Mouse (Mus musculus): ENCODE results near the gene Arhgef7.

Gene Arhgef7

GRCm38 (mm10) chr8:11797128-11797527 lies 69.6 kb downstream of the Arhgef7 start:
- no peak for DNase-seq (ENCODE audit: low spot score in 2 of 2)

GRCm38 (mm10) chr8:11797729-11798479 lies 70.4 kb downstream of the Arhgef7 start:
- no peak for DNase-seq (ENCODE audit: low spot score in 2 of 2)

DNA sequence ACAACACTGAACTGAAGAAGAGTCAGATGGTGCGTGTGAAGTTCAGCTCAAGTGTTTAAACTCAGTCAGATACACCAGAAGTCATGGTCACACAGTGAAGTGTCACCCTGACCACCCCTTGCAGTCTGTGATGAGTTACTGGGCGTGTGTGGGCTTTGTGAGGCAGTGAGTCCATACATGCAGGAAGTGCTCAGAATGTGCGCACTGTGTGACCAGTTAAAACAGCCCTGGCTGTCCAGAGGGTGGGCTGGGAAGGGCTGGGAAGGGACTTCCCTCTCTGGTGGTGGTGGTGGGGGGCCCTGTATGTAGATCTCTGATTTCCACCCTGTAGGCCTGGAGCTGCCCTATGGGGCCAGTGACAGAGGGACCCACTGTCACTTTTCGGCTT lies 71.0 kb downstream of the Arhgef7 start:
- no peak for DNase-seq (ENCODE audit: low spot score in 2 of 2)

GRCm38 (mm10) chr8:11799098-11799497 lies 71.6 kb downstream of the Arhgef7 start:
- no peak for DNase-seq (ENCODE audit: low spot score in 2 of 2)

- DNase-seq (ENCODE audit: low spot score in 2 of 2) = no peak
Measured at GRCm38 (mm10) chr8:11800481-11800880, 73.0 kb downstream of the Arhgef7 start.

DNA sequence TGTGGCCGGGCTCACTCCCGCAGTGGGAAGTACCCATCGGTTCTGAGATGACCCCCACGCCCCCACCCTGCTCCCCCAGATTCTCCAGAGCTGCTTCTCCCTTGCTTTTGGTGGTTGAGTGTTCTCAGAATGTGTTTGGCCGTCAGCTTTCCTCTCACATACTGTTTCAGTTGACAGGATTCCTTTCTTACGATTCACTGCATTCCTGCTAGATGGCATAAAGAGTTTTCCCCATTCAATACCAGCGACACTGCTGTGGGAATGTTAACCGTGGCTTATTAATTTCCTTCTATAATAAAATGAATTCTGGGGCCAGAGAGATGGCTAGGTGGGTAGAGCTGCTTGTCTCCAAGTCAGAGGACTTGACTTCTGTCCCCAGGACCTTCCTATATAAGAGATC lies 74.0 kb downstream of the Arhgef7 start:
- DNase-seq (ENCODE audit: low spot score in 2 of 2) = no peak

GRCm38 (mm10) chr8:11804914-11805313 lies 77.4 kb downstream of the Arhgef7 start:
- no peak for DNase-seq (ENCODE audit: low spot score in 2 of 2)

DNA sequence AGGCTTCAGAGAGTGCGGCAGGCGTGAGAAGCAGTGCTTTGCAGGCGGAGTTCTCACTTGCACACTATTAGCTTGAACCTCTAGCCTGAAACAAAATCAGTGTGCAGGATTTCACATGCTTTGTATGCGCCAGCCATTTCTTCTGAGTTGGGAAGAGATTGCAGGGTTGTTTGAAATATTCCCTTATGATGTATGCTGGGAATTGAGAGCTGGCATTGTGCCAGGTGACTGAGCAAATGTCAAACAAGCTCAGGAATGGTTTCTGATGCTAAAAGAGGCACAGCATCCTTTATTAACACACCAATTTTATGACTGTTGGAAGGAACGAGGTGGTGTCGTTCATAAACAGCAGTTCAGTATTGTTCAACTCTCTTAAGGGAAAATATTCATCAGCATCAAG lies 78.7 kb downstream of the Arhgef7 start:
- no peak for DNase-seq (ENCODE audit: low spot score in 2 of 2)

GRCm38 (mm10) chr8:11807361-11807760 lies 79.8 kb downstream of the Arhgef7 start:
- DNase-seq (ENCODE audit: low spot score in 2 of 2) = no peak

DNA sequence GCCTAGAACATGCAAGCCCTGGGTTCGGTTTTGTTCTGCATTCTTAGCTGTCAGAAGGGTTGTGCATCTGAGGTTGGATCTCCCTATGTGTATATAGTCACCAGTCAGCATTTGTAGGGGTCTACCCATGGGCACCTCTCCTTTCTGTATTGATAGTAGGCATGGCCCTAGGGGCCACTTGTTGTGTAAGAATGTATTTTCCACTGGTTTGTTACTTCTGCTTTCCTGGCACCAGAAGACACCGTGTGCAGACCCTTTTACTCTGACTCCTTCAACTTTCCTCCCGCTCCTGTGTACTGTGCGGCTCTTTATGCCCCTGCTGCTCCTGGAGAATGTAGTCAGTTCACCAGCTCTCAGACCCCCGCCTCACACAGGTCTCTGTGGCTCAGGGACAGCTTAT lies 80.5 kb downstream of the Arhgef7 start:
- no peak for DNase-seq (ENCODE audit: low spot score in 2 of 2)

DNA sequence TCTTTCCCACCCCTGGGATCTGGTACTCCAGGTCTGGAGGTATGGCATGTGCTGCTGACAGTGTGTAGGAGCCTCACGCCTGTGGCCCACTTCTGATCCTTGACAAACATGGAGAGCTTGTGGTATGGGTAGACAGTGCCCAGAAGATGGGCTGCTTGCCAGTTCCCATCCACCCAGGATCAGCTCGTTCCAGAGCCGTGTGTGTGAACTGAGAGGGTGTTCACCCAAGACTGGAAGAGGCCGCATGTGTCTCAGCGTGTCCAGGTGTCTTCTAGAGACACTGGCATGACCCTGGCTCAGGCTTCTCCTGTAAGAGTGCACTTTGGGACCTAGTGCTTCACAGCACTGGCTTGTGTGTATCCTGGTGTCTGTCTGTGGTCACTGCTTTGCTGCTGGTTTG lies 82.9 kb downstream of the Arhgef7 start:
- no peak for DNase-seq (ENCODE audit: low spot score in 2 of 2)

GRCm38 (mm10) chr8:11813801-11814200 lies 86.3 kb downstream of the Arhgef7 start:
- no peak for DNase-seq (ENCODE audit: low spot score in 2 of 2)

DNA sequence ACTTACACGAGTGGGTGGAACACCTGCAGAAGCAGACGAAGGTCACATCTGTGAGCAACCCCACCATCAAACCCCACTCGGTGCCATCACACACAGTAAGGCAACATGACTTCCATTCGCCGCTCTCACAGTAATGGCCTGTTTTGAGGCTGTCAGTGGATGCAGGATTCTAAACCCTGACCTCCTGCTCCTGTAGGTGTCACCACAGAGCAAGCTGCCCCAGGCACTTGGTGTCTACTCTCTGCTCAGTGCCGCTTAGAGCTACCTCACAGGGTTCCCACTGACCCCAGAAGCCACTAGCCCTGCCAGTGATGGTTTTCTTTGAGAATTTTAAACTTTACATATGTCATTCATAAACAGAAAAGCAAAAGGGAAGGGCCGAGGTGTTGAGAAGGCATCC lies 87.7 kb downstream of the Arhgef7 start:
- no peak for DNase-seq (ENCODE audit: low spot score in 2 of 2)

DNA sequence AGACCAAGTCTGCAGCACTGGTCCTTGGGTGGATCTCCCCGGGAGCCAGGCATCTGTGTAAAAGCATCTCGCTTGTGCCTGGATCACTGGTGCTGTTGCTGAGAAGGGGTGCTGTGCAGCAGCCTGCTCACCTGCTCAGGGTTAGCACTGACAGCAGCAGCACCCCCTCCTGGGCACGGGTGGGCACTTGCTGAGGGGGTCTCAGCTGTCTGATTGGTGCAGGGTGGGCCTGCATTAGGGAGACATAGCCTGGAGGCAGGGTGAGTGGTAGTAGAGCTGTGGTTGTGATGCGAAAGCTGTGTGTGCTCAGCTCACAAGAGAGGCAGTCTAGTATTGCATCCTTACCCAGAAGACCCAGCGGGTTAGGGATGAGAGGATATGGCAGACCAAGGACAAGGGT lies 92.6 kb downstream of the Arhgef7 start:
- no peak for DNase-seq (ENCODE audit: low spot score in 2 of 2)

- DNase-seq (ENCODE audit: low spot score in 2 of 2) = no peak
Measured at GRCm38 (mm10) chr8:11820568-11820967, 93.0 kb downstream of the Arhgef7 start.

DNA sequence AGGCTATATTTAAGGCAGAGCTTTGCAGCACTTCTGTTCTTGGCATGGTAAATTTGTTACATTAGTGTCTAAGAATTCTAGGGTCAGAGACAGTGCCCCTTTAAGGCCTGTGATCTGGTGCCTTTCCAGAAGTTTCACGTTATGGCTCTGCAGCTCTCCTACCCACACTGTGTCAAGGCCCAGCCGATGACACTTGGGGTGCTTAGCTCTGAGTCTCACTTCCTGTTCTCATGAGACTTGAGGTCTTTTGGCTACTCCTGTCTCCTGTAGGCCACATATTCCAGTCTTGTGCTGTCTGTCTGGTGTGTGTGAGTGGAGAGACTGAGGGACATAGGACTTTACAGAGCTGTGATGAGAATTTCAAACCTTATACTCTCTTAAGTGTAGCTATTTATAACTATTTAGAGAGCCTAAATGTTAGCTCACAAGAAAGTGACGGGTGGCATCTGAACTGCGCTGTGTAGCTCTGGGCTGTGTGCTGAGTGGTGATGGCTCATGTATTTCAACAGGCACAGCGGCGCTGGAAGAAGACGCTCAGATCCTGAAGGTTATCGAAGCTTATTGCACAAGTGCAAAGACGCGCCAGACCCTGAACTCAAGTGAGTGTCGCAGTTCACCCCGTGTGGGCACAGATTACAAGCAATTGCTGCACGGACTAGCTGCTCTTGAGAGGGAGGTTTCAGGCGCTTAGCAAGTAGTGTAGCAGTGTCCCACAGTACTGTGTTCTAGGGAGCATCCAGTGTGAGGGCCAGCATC lies 94.1 kb downstream of the Arhgef7 start:
- DNase-seq (ENCODE audit: low spot score in 2 of 2) = no peak

- no peak for DNase-seq (ENCODE audit: low spot score in 2 of 2)
Measured at GRCm38 (mm10) chr8:11822550-11823060, 95.1 kb downstream of the Arhgef7 start.

- DNase-seq (ENCODE audit: low spot score in 2 of 2) = no peak
Measured at GRCm38 (mm10) chr8:11825756-11826155, 98.2 kb downstream of the Arhgef7 start.

GRCm38 (mm10) chr8:11827312-11827711 lies 99.8 kb downstream of the Arhgef7 start:
- no peak for DNase-seq (ENCODE audit: low spot score in 2 of 2)

DNA sequence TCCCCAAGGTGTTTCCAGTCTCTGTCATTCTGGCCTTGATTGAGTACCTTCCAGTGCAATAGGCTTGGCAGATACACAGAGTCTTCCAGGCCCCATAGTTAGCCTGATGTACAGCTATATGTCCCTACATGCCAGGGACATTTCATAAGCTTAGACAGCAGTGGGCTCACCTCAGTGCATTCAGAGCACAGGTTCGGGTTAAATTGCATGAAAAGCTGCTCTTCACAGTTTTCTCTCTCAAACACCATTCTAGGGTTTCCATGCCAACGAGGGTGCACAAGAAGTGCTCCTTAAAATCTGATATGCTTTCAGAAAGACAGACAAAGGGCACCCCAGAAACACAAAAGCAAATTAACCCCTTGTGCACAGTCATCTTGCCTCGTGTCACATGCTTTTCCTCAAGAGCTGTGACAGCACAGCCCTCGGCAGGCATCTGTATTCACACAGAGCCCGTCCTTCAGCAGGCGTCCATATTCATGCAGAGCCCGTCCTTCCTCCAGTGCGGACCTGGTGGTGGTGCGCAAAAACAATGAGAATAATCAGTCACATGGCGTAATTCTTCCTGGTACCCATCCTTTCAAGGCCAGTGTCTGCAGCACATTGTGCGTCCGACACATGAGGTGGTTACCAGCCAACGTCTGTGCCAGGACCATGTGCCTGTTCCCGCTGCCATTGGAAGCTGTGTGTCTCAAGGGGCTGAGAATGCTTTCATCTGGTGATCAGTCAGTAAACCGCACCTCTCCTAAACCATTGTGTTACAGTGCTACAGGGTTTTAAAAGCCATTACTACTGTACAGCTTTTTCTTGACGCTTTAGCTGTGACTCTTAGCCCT lies 102.9 kb downstream of the Arhgef7 start:
- DNase-seq (ENCODE audit: low spot score in 2 of 2) = no peak

DNA sequence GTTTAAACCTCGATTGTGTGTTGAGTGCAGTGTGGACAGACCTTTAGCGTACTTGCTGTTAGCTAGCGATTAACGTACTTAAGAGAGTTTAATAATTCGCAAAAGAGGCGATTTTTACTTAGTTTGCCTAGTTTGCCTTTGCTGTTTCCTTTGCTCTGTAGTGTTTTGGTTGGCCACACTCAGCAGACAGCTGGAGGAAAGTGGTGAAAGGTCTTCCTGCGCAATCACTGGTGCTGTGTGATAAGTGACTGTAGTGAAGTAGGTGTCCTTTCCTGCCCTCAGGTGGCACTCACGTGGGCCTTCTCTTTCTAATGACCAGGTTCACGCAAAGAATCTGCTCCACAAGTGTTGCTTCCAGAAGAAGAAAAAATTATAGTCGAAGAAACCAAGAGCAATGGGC lies 103.7 kb downstream of the Arhgef7 start:
- no peak for DNase-seq (ENCODE audit: low spot score in 2 of 2)

GRCm38 (mm10) chr8:11831939-11832338 lies 104.4 kb downstream of the Arhgef7 start:
- no peak for DNase-seq (ENCODE audit: low spot score in 2 of 2)

All from thymus, postnatal 10 days (tissue).